Mouse (Mus musculus): ENCODE measurements around the gene Abcc12. TPM values are rescaled to one million over a fixed set of nuclear protein-coding genes. Genes with fewer than 3 reads are reported as not detected.

Gene Abcc12
- polyA plus RNA-seq, 1 experiment from 2014 or later, result 0.14 TPM

- H3K4me3 ChIP-seq (replicated peaks; ENCODE audit: low read length), result peak overlapping the region; percentile 20; the same call in 1 of the 2 replicates
- no peak for ATAC-seq (ENCODE audit: insufficient read depth, low FRiP score)
- H3K27ac ChIP-seq (ENCODE audit: low read length), result no peak overlapping the region
- no peaks in the 10 kb centered on the region for H3K36me3 ChIP-seq (ENCODE audit: control insufficient read depth, insufficient read depth, low read length)
- no peaks in the 10 kb centered on the region for H3K9me3 ChIP-seq (replicated peaks; ENCODE audit: control insufficient read depth, low read length)
- peak overlapping the region; percentile 45; the same call in 1 of the 2 replicates for H3K9ac ChIP-seq (ENCODE audit: low read length)
- no peaks in the 10 kb centered on the region for H3K27me3 ChIP-seq (ENCODE audit: control insufficient read depth, insufficient read depth, low read length)
- peak overlapping the region; percentile 48 for H3K4me2 ChIP-seq (ENCODE audit: low read depth, low read length)
- H3K4me1 ChIP-seq (ENCODE audit: control insufficient read depth, insufficient read depth, low read length), result peaks cover 4% of the 10 kb centered on the region
- 36% methylated on average over 11 of the region's 11 CpGs for WGBS
These were observed 44.5 kb downstream of the Abcc12 start for GRCm38 (mm10) chr8:86535791-86536662.

- WGBS, result 68% methylated on average over 7 of the region's 7 CpGs
These were observed 45.4 kb downstream of the Abcc12 start for GRCm38 (mm10) chr8:86535068-86535560.

GRCm38 (mm10) chr8:86529714-86530113, 50.8 kb downstream of the Abcc12 start:
- H3K27ac ChIP-seq (ENCODE audit: low read length), result no peak overlapping the region
- H3K4me1 ChIP-seq (ENCODE audit: control insufficient read depth, insufficient read depth, low read length), result no peaks in the 10 kb centered on the region
- H3K9ac ChIP-seq (ENCODE audit: low read length), result no peak overlapping the region
- H3K4me3 ChIP-seq (replicated peaks; ENCODE audit: low read length), result no peak overlapping the region
- H3K4me2 ChIP-seq (ENCODE audit: low read depth, low read length), result no peak overlapping the region
- no peaks in the 10 kb centered on the region for H3K36me3 ChIP-seq (ENCODE audit: control insufficient read depth, insufficient read depth, low read length)
- H3K27me3 ChIP-seq (ENCODE audit: control insufficient read depth, insufficient read depth, low read length), result no peaks in the 10 kb centered on the region
- H3K9me3 ChIP-seq (replicated peaks; ENCODE audit: control insufficient read depth, low read length), result no peaks in the 10 kb centered on the region
- ATAC-seq (ENCODE audit: insufficient read depth, low FRiP score), result no peak
- 56% methylated on average over 2 of the region's 2 CpGs for WGBS

More at GRCm38 (mm10) chr8:86535068-86535560, 45.4 kb downstream of the Abcc12 start:
- Histone ChIP-seq H3K4me3 (replicated peaks; ENCODE audit: low read length) (no peak overlapping the region), H3K27me3 (ENCODE audit: control insufficient read depth, insufficient read depth, low read length) (no peaks in the 10 kb centered on the region), H3K4me1 (ENCODE audit: control insufficient read depth, insufficient read depth, low read length) (peaks cover 4% of the 10 kb centered on the region), H3K9me3 (replicated peaks; ENCODE audit: control insufficient read depth, low read length) (no peaks in the 10 kb centered on the region), H3K27ac (ENCODE audit: low read length) (no peak overlapping the region), H3K4me2 (ENCODE audit: low read depth, low read length) (no peak overlapping the region), H3K9ac (ENCODE audit: low read length) (no peak overlapping the region), H3K36me3 (ENCODE audit: control insufficient read depth, insufficient read depth, low read length) (no peaks in the 10 kb centered on the region)
- no peak for ATAC-seq (ENCODE audit: insufficient read depth, low FRiP score)

GRCm38 (mm10) chr8:86527336-86528029, 53.0 kb downstream of the Abcc12 start:
- H3K27me3 ChIP-seq (ENCODE audit: control insufficient read depth, insufficient read depth, low read length), result no peaks in the 10 kb centered on the region
- no peaks in the 10 kb centered on the region for H3K36me3 ChIP-seq (ENCODE audit: control insufficient read depth, insufficient read depth, low read length)
- no peak for ATAC-seq (ENCODE audit: insufficient read depth, low FRiP score)
- H3K9me3 ChIP-seq (replicated peaks; ENCODE audit: control insufficient read depth, low read length), result no peaks in the 10 kb centered on the region
- no peak overlapping the region for H3K4me3 ChIP-seq (replicated peaks; ENCODE audit: low read length)
- H3K4me2 ChIP-seq (ENCODE audit: low read depth, low read length), result no peak overlapping the region
- no peaks in the 10 kb centered on the region for H3K4me1 ChIP-seq (ENCODE audit: control insufficient read depth, insufficient read depth, low read length)
- H3K9ac ChIP-seq (ENCODE audit: low read length), result no peak overlapping the region
- no peak overlapping the region for H3K27ac ChIP-seq (ENCODE audit: low read length)
- 73% methylated on average over 19 of the region's 19 CpGs for WGBS

GRCm38 (mm10) chr8:86526808-86527207, 53.7 kb downstream of the Abcc12 start:
- Histone ChIP-seq H3K27me3 (ENCODE audit: control insufficient read depth, insufficient read depth, low read length) (no peaks in the 10 kb centered on the region), H3K9ac (ENCODE audit: low read length) (no peak overlapping the region), H3K4me3 (replicated peaks; ENCODE audit: low read length) (no peak overlapping the region), H3K27ac (ENCODE audit: low read length) (no peak overlapping the region), H3K4me1 (ENCODE audit: control insufficient read depth, insufficient read depth, low read length) (no peaks in the 10 kb centered on the region), H3K4me2 (ENCODE audit: low read depth, low read length) (no peak overlapping the region), H3K36me3 (ENCODE audit: control insufficient read depth, insufficient read depth, low read length) (no peaks in the 10 kb centered on the region), H3K9me3 (replicated peaks; ENCODE audit: control insufficient read depth, low read length) (no peaks in the 10 kb centered on the region)
- ATAC-seq (ENCODE audit: insufficient read depth, low FRiP score), result no peak
- 86% methylated on average over 8 of the region's 8 CpGs for WGBS

GRCm38 (mm10) chr8:86514203-86514602, 66.3 kb downstream of the Abcc12 start:
- Histone ChIP-seq H3K4me3 (replicated peaks; ENCODE audit: low read length) (no peak overlapping the region), H3K4me1 (ENCODE audit: control insufficient read depth, insufficient read depth, low read length) (no peaks in the 10 kb centered on the region), H3K27me3 (ENCODE audit: control insufficient read depth, insufficient read depth, low read length) (no peaks in the 10 kb centered on the region), H3K36me3 (ENCODE audit: control insufficient read depth, insufficient read depth, low read length) (no peaks in the 10 kb centered on the region), H3K27ac (ENCODE audit: low read length) (no peak overlapping the region), H3K9me3 (replicated peaks; ENCODE audit: control insufficient read depth, low read length) (no peaks in the 10 kb centered on the region), H3K4me2 (ENCODE audit: low read depth, low read length) (no peak overlapping the region), H3K9ac (ENCODE audit: low read length) (no peak overlapping the region)
- ATAC-seq (ENCODE audit: insufficient read depth, low FRiP score), result no peak
- WGBS, result 88% methylated on average over 1 of the region's 1 CpGs

GRCm38 (mm10) chr8:86512886-86513285, 67.6 kb downstream of the Abcc12 start:
- 55% methylated on average over 5 of the region's 5 CpGs for WGBS
- Histone ChIP-seq H3K9me3 (replicated peaks; ENCODE audit: control insufficient read depth, low read length) (no peaks in the 10 kb centered on the region), H3K9ac (ENCODE audit: low read length) (no peak overlapping the region), H3K4me3 (replicated peaks; ENCODE audit: low read length) (no peak overlapping the region), H3K4me1 (ENCODE audit: control insufficient read depth, insufficient read depth, low read length) (no peaks in the 10 kb centered on the region), H3K27ac (ENCODE audit: low read length) (no peak overlapping the region), H3K36me3 (ENCODE audit: control insufficient read depth, insufficient read depth, low read length) (no peaks in the 10 kb centered on the region), H3K27me3 (ENCODE audit: control insufficient read depth, insufficient read depth, low read length) (no peaks in the 10 kb centered on the region), H3K4me2 (ENCODE audit: low read depth, low read length) (no peak overlapping the region)
- no peak for ATAC-seq (ENCODE audit: insufficient read depth, low FRiP score)

GRCm38 (mm10) chr8:86512131-86512792, 68.2 kb downstream of the Abcc12 start:
- Histone ChIP-seq H3K27ac (ENCODE audit: low read length) (no peak overlapping the region), H3K9ac (ENCODE audit: low read length) (no peak overlapping the region), H3K36me3 (ENCODE audit: control insufficient read depth, insufficient read depth, low read length) (no peaks in the 10 kb centered on the region), H3K9me3 (replicated peaks; ENCODE audit: control insufficient read depth, low read length) (no peaks in the 10 kb centered on the region), H3K27me3 (ENCODE audit: control insufficient read depth, insufficient read depth, low read length) (no peaks in the 10 kb centered on the region), H3K4me1 (ENCODE audit: control insufficient read depth, insufficient read depth, low read length) (no peaks in the 10 kb centered on the region), H3K4me3 (replicated peaks; ENCODE audit: low read length) (no peak overlapping the region), H3K4me2 (ENCODE audit: low read depth, low read length) (no peak overlapping the region)
- ATAC-seq (ENCODE audit: insufficient read depth, low FRiP score), result no peak
- WGBS, result 42% methylated on average over 10 of the region's 10 CpGs

Data from stomach, embryonic 16.5 days (tissue).